Mouse (Mus musculus) CH12.LX (cell line): ENCODE results near the gene Colgalt2.

Experiments
- CTCF ChIP-seq, 2 experiments: IDR thresholded peaks in 1 of 2; conservative IDR thresholded peaks in 1 of 2; 2 replicates each; pipeline ENCODE4 v1.5.1; 2011 to 2012; ENCODE audit warnings: low read depth in 2 of 2, low read length in 2 of 2, improper control_type of control experiment in 1 of 2, inconsistent platforms in 1 of 2, mild to moderate bottlenecking in 1 of 2, moderate library complexity in 1 of 2
- MAZ ChIP-seq: IDR thresholded peaks from 2 replicates; pipeline ENCODE4 v1.6.1; 2012; ENCODE audit warnings: low read depth, mild to moderate bottlenecking, inconsistent platforms, low read length, improper control_type of control experiment, moderate library complexity
- POLR2A ChIP-seq: IDR thresholded peaks from 2 replicates; pipeline ENCODE4 v1.6.1; 2011; ENCODE audit warnings: low read depth, mild to moderate bottlenecking, improper control_type of control experiment, low read length
- POLR2AphosphoS2 ChIP-seq: IDR thresholded peaks from 2 replicates; pipeline ENCODE4 v1.6.1; 2011; ENCODE audit warnings: low read depth, low read length, improper control_type of control experiment
- SIN3A ChIP-seq: IDR thresholded peaks from 2 replicates; pipeline ENCODE4 v1.6.1; 2012; ENCODE audit warnings: low read length, improper control_type of control experiment, inconsistent platforms
- TCF12 ChIP-seq: IDR thresholded peaks from 2 replicates; pipeline ENCODE4 v1.6.1; 2014; ENCODE audit warnings: low read depth, mild to moderate bottlenecking, inconsistent platforms, low read length, improper control_type of control experiment
- ZC3H11A ChIP-seq: IDR thresholded peaks from 2 replicates; pipeline ENCODE4 v1.6.1; 2012; ENCODE audit warnings: low read depth, mild to moderate bottlenecking, inconsistent platforms, low read length, improper control_type of control experiment

GRCm38 (mm10) chr1:152409356-152409755 is 9.7 kb downstream of the Colgalt2 start:
- no peak for TF ChIP-seq CTCF (conservative IDR thresholded peaks at IDR 0.05 in 1 of 2, IDR thresholded peaks at IDR 0.05 in 1 of 2; ENCODE audit: low read depth in 2 of 2, low read length in 2 of 2)
- TF ChIP-seq POLR2A = no peak
- no peak for TF ChIP-seq SIN3A
- TF ChIP-seq POLR2AphosphoS2 = no peak
- TF ChIP-seq MAZ = no peak
- no peak for TF ChIP-seq ZC3H11A
- TF ChIP-seq TCF12 = no peak
